Mouse (Mus musculus) megakaryocyte, adult 5-6 weeks (primary cell): ENCODE data around the gene Rasgrp2. TPM values are rescaled to one million over a fixed set of nuclear protein-coding genes. Genes with fewer than 3 reads are reported as not detected.

Experiments
- ATAC-seq: 2 replicates; pipeline ENCODE4 v1.8.0; 2016; ENCODE audit warnings: mild to moderate bottlenecking, inconsistent platforms; ENCODE audit not compliant: poor library complexity, severe bottlenecking
- total RNA-seq, 2 experiments: library from RNA; stranded (forward) in 1 of 2; stranded (reverse) in 1 of 2; fragments of 153-499, 151-499 nt in 1 of 2; fragments of 221-1000, 200-1000 nt in 1 of 2; gene quantifications; 2 replicates each; pipeline versions ENCODE4 v1.2.3 to v1.2.4; 2015 to 2017

The Rasgrp2 gene
- total RNA-seq (2015) (213 and 232 TPM in 2 replicates), total RNA-seq (2017) (195 and 214 TPM in 2 replicates)

- peak; percentile 51 for ATAC-seq
Observed at GRCm38 (mm10) chr19:6399285-6400095, at the start of gene Rasgrp2. Gene Rasgrp2, plus strand, starts transcription at chr19:6399340.

GRCm38 (mm10) chr19:6351431-6352106, 47.6 kb upstream of the Rasgrp2 start:
- no peak for ATAC-seq

DNA sequence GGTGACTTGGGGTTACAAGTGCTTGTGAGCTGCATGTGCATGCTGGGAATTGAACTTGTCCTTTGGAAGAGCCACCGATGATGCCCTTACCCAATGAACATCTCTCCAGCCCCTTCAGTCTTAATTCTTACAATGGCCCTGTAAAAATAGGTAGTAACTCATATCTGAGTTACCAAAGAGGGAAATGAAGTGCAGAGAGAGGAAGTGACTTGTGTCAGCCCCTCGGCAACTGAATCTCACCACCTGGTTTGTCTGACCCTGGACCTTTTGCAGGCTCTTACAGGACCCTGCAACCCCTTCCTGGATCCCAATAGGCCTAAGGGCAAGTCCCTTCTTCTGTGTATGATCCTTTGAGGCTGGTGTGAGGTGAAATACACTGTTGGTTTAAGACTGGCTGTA, 47.0 kb upstream of the Rasgrp2 start:
- ATAC-seq: peak; percentile 55

DNA sequence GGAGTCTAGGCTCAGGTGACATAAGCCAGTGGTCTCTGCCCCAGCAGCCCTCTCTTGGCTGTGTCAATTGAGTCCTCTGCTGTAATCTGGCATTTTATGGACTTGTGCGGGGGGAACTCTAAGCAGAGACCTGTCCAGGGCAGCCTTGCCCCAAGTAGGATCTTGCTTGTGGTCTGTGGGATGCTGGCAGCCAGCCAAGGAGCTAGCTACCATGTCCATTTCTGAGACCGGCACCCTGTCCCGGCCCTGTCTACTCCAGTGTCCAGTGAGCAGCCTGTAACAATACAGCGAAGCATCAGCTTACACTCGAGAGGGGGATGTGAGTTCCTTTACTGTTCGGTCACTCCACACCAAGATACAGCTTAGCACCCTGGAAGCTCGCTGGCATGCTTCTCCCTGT, 45.1 kb upstream of the Rasgrp2 start:
- no peak for ATAC-seq

DNA sequence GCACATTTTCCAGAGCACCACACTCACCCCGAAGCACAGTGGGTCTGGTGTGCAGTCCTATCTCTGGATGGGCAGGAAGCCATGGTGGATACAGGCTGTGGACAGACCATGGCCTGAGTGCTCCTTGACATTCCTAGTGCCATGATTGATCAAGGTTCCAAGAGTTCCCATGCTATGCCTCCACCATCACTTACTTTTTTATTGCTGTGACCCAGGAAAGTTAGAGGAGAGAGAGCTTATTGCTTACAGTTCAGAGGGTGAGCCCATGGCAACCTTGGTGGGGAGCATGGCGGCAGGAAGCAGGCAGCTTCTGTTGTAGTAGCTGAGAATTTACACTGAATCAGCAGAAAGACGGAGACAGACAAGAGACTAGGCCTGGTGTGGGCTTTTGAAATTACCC, 37.8 kb upstream of the Rasgrp2 start:
- ATAC-seq: no peak

DNA sequence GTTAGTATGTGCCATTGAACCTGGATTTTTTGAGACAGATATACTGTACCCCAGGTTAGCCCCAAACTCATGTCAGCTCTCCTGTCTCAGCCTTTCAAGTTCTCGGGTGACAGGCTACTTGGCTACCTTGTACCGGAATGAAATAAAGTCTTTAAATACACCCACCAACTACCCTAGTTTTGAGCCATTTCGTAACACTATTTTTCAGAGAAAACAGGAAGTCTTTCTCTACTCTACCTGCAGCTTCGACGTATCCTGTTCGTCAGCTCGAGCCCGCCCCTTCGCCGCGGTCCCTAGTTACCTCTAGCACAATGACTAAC, 36.1 kb upstream of the Rasgrp2 start:
- no peak for ATAC-seq

- ATAC-seq: peak; percentile 85
Observed at GRCm38 (mm10) chr19:6363411-6364240, 35.5 kb upstream of the Rasgrp2 start, which contains the start of gene Sf1. Gene Sf1, plus strand, starts transcription at chr19:6363690.

- peak; percentile 14; the same call in 1 of the 2 replicates for ATAC-seq
Observed at GRCm38 (mm10) chr19:6364317-6364725, 34.8 kb upstream of the Rasgrp2 start.

DNA sequence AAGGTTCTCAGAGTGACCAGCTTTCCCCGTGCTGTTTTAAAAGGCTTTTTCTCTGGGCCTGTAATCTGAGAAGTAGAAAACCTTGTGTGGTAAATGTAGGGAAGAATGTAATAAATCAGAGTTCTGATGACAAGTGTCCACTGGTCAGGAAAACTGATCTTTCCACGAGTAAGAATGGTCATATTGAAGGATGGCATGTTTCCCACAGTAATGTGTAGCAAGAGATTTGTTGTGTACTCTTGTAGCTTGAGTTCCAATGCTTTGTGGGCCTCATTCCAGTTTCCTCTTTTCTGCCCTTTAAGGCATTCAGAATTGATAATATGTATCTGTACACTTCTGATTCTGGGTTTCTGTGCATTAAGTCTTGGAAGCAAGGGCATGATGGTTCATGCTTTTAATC, 34.3 kb upstream of the Rasgrp2 start:
- no peak for ATAC-seq

GRCm38 (mm10) chr19:6370175-6370574, 29.0 kb upstream of the Rasgrp2 start:
- ATAC-seq: no peak

DNA sequence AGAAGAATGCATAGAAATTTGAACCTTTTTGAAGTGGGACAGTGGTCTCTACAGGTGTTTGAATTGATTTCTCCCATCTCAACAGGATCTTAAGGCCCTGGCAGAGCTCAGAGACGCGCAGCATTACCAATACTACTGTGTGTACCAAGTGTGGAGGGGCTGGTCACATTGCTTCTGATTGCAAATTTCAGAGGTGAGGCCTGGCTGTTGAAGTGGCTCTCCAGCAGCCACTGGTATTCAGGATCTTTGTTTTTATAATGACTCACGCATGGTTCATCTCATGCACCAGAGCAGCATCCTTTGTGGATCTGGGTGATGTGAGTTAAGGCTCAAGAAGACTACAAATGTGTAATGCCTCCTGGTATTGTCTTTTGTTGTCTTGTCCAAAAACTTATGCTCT, 26.7 kb upstream of the Rasgrp2 start:
- no peak for ATAC-seq

DNA sequence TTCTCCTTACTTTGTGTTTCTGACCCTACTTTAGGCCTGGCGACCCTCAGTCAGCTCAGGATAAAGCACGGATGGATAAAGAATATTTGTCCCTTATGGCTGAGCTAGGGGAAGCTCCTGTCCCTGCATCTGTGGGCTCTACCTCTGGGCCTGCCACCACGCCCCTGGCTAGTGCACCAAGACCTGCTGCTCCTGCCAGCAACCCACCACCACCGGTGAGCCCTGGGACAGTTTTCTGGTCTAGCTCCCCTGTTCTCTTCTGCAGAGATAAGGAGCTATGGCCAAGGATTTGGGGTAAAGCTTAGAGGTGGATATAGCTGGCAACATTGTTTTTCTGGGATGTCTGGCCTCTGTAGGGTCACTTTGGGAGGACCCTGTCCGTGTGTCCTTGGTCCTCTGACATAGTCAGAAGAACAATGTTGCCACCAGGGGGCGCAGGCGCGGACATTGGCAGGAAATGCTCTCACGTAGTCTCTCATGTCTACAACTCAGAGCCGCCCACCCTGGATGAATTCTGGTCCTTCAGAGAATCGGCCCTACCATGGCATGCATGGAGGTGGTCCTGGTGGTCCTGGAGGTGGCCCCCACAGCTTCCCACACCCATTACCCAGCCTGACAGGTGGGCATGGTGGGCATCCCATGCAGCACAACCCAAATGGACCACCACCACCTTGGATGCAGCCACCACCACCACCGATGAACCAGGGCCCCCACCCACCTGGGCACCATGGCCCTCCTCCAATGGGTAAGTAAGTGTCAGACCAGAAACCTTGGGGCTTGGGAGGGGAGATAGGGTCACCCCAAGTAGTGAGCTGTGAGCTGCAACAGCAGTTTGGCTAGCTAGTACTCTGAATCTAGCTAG, 25.4 kb upstream of the Rasgrp2 start:
- peak; percentile 57 for ATAC-seq

- ATAC-seq: no peak
Observed at GRCm38 (mm10) chr19:6374571-6374970, 24.6 kb upstream of the Rasgrp2 start.

DNA sequence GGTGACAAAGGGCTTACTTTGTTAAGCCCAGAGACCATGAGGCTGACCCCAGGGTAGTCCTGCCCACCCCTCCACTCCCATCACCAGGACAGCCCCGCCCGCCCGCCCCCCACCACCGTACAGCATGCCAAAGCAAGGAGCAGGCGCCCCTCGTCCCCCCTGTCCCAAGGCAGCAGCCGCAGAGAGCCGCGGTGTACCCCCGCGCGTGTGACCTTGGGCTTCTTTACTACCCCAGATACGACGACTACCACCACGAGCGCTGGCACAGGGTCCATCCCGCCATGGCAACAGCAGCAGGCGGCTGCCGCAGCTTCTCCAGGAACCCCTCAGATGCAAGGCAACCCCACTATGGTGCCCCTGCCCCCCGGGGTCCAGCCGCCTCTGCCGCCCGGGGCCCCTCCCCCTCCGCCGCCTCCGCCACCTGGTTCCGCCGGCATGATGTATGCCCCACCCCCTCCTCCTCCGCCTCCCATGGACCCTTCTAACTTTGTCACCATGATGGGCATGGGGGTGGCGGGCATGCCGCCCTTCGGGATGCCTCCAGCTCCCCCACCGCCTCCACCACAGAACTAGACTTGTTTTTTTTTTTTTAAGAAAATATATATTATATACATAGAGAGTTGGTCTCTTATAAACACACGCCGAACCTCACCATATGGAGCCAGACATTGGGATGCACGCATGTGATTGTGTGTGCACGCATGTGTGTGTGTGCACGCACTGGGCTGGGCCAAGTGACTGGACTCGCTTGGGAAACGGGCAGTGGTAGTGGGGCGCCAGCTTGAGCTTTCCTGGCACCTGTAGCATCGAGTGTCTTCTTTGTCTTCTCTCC, 23.5 kb upstream of the Rasgrp2 start:
- ATAC-seq: no peak

- no peak for ATAC-seq
Observed at GRCm38 (mm10) chr19:6376255-6376564, 22.9 kb upstream of the Rasgrp2 start.

DNA sequence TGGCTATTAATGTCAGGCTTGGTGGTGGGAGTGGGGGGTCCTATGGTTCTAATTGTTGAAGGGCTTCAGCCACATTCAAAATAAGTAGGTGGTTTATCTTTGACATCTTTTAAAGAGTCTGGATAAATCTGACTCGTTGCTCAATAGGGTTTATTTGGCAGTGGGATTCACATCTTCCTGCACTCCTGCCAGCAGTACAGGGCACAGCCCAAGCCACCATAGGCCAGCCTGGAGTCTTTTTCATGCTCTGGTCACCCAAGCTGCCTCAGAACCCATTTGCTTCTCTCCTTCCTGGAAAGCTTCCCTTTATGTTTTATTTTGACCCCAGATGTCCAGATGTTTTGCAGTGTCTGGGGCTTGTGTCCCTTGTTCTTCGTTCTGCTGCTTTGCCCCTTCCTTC, 22.5 kb upstream of the Rasgrp2 start:
- no peak for ATAC-seq

DNA sequence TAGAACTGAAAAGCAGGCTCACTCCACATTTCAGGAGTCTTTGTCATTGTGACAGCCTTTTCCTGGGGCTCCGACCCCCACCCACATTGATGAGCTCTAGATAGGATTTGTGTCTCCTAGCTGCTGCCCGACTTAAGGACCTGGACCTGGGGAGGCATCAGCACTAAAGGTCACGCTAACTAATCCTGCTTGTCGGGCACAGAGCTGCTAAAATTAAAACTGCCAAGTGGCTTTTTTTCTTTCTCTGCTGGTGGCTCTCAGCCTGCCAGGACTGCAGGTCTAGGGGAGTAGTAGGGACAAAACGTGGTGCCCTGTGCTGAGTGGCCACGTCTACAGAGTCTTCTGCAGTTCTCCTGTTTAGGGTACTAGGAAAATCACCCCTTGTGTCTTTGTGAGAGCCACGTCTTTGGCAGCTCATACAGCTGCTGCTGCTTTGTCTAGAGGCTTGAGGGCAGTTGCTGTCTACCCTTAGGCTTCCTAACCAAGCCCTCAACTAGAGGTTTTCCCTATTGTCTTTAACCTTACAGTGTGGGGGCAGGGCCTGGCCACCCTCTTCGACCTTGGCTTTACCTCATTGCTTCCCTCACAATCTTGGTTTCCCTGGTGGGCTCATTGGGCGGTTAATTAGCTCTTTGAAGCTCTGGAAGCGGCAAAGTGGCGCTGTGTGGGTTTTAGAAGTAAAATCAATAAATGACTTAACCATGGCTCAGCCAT, 21.7 kb upstream of the Rasgrp2 start:
- ATAC-seq: no peak

DNA sequence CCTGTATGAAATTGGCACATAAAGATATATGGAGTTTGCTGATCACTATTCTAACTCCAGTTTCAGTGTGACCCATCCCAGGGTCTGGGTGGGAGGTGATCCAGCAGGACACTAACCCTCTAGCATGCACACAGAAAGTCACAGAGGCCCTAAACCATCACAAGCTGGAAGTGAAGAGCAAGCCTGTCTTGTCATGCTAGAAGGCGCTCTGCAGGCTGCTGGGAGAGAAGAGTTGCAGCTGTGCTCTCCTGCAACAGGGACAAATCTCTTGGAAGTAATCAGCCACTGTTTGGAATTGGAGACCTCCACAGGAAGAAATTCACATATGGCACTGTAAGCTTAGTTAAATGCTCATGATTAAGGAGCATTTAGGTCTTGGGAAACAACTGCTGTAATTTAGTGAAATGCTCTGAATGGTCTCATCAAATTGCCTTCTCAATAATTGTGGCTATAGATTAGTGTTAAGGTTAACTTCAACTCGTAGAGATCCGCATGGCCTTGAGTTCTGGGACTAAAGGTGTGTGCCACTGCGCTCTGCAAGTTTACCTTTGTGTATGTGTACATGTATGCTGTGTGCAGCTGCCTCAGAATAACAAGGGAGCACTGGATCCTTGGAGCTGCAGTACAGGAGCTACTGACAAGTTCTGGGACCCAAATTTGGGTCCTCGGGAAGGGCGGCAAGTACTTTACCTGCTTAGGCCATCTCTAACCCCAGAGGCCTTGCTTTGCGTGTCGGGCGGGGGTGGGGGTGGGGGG, 18.6 kb upstream of the Rasgrp2 start:
- no peak for ATAC-seq
